Mouse (Mus musculus) spleen, embryonic (tissue): Measurements from ENCODE around the gene Dupd1.

Source experiments
- CTCF ChIA-PET: fragments of 350-600 bp; sonication (Branson Sonifier 250); formaldehyde crosslinking; loops from one replicate; lab custom pipeline; 2022; lab: Charles Lee

The Dupd1 gene

GRCm38 (mm10) chr14:21714486-21714885, at the start of gene Dupd1:
Gene Dupd1, minus strand, starts transcription at chr14:21714576.
- CTCF ChIA-PET = no interaction called here

- CTCF ChIA-PET = no interaction called here
These were observed 49.4 kb upstream of the Dupd1 start for GRCm38 (mm10) chr14:21763736-21764135.

GRCm38 (mm10) chr14:21761560-21761959, 47.2 kb upstream of the Dupd1 start:
- CTCF ChIA-PET = no interaction called here

GRCm38 (mm10) chr14:21753367-21753766, 39.0 kb upstream of the Dupd1 start:
- CTCF ChIA-PET = no interaction called here

GRCm38 (mm10) chr14:21752411-21752810, 38.0 kb upstream of the Dupd1 start:
- CTCF ChIA-PET = interaction anchor here (0.6 to 0.7 kb wide), 2 partner anchors 12 to 606 kb away, joined by 3 to 9 read pairs; no protein-coding TSS in a partner anchor

GRCm38 (mm10) chr14:21750881-21751542, 36.6 kb upstream of the Dupd1 start, which contains the start of gene Dusp13:
Gene Dusp13, minus strand, starts transcription at chr14:21751181.
- CTCF ChIA-PET = interaction anchor here (0.7 to 1.2 kb wide), 2 partner anchors 72 to 79 kb away, joined by 3 read pairs; no protein-coding TSS in a partner anchor

- CTCF ChIA-PET = interaction anchor here (1.2 kb wide), 1 partner anchor 71 kb away, joined by 3 read pairs; no protein-coding TSS in a partner anchor
These were observed 35.9 kb upstream of the Dupd1 start, which contains the start of gene Samd8 for GRCm38 (mm10) chr14:21750008-21750880. Gene Samd8, plus strand, starts transcription at chr14:21750531.

- CTCF ChIA-PET = no interaction called here
These were observed 33.9 kb upstream of the Dupd1 start for GRCm38 (mm10) chr14:21748142-21748870.

GRCm38 (mm10) chr14:21747436-21748141, 33.2 kb upstream of the Dupd1 start:
- CTCF ChIA-PET = interaction anchor here (0.6 kb wide), 1 partner anchor 497 kb away, joined by 5 read pairs; no protein-coding TSS in a partner anchor

GRCm38 (mm10) chr14:21746846-21747245, 32.5 kb upstream of the Dupd1 start:
- CTCF ChIA-PET = no interaction called here

- CTCF ChIA-PET = no interaction called here
These were observed 31.9 kb upstream of the Dupd1 start for GRCm38 (mm10) chr14:21746251-21746650.

GRCm38 (mm10) chr14:21745149-21745548, 30.8 kb upstream of the Dupd1 start:
- CTCF ChIA-PET = no interaction called here

- CTCF ChIA-PET = no interaction called here
These were observed 29.8 kb upstream of the Dupd1 start for GRCm38 (mm10) chr14:21744169-21744568.

GRCm38 (mm10) chr14:21742441-21742840, 28.1 kb upstream of the Dupd1 start:
- CTCF ChIA-PET = interaction anchor here (1.2 kb wide), 1 partner anchor 606 kb away, joined by 8 read pairs; no protein-coding TSS in a partner anchor

- CTCF ChIA-PET = interaction anchor here (1.2 kb wide), 1 partner anchor 605 kb away, joined by 8 read pairs; no protein-coding TSS in a partner anchor
These were observed 27.4 kb upstream of the Dupd1 start for GRCm38 (mm10) chr14:21741786-21742185.

GRCm38 (mm10) chr14:21741314-21741713, 26.9 kb upstream of the Dupd1 start:
- CTCF ChIA-PET = no interaction called here

GRCm38 (mm10) chr14:21740345-21740744, 26.0 kb upstream of the Dupd1 start:
- CTCF ChIA-PET = interaction anchor here (1.3 kb wide), 1 partner anchor 12 kb away, joined by 3 read pairs; no protein-coding TSS in a partner anchor

GRCm38 (mm10) chr14:21733131-21733905, 18.9 kb upstream of the Dupd1 start:
- CTCF ChIA-PET = no interaction called here

GRCm38 (mm10) chr14:21729936-21730335, 15.6 kb upstream of the Dupd1 start:
- CTCF ChIA-PET = interaction anchor here (0.6 kb wide), 1 partner anchor 538 kb away, joined by 3 read pairs; no protein-coding TSS in a partner anchor
